In genomic region chr9:65195982-65196737, GRCm38 (mm10) we compare ENCODE assay signal across 8 mouse cellular contexts. TPM values are rescaled to one million over a fixed set of nuclear protein-coding genes. Genes with fewer than 3 reads are reported as not detected.
DNase-seq lines count a peak whose midpoint lies in the region; ATAC-seq and TF ChIP-seq lines count a peak whose summit lies in the region.

No protein-coding gene starts in this region.

- H3K4me2 ChIP-seq in heart, embryonic 13.5 days: peak overlapping the region; percentile 55
- H3K4me2 ChIP-seq in embryonic facial prominence, embryonic 14.5 days (ENCODE audit: low read depth, low read length): peak overlapping the region; percentile 18
- peak overlapping the region; percentile 26 for H3K4me2 ChIP-seq in intestine, embryonic 15.5 days (replicated peaks)

- H3K4me3 ChIP-seq in heart, embryonic 13.5 days: peak overlapping the region; percentile 32
- H3K4me3 ChIP-seq in ES-E14 (ENCODE audit: insufficient read depth in 1 of 2, low read depth in 1 of 2, low read length in 2 of 2, poor library complexity in 1 of 2, severe bottlenecking in 1 of 2): no peak overlapping the region
- H3K4me3 ChIP-seq in embryonic facial prominence, embryonic 14.5 days (ENCODE audit: low read depth, low read length): peak overlapping the region; percentile 24; the same call in 1 of the 2 replicates
- H3K4me3 ChIP-seq in intestine, embryonic 15.5 days (replicated peaks): no peak overlapping the region

- peak; percentile 69; the same call in 1 of the 2 replicates for ATAC-seq in heart, embryonic 13.5 days (ENCODE audit: extremely low read depth, insufficient number of reproducible peaks, low FRiP score, low TSS enrichment)
- ATAC-seq in embryonic facial prominence, embryonic 14.5 days (ENCODE audit: low read depth): peak; percentile 94
- ATAC-seq in intestine, embryonic 15.5 days: peak; percentile 90
- peak; percentile 31 for ATAC-seq in monocyte, adult 5-6 weeks (replicated peaks; ENCODE audit: insufficient number of reproducible peaks, low FRiP score, low TSS enrichment, poor library complexity, severe bottlenecking)

- H3K27me3 ChIP-seq in heart, embryonic 13.5 days (replicated peaks): no peaks in the 10 kb centered on the region
- H3K27me3 ChIP-seq in embryonic facial prominence, embryonic 14.5 days (replicated peaks; ENCODE audit: control insufficient read depth, insufficient read depth, low read length): no peaks in the 10 kb centered on the region
- H3K27me3 ChIP-seq in intestine, embryonic 15.5 days (replicated peaks): no peaks in the 10 kb centered on the region

- H3K9me3 ChIP-seq in heart, embryonic 13.5 days: no peaks in the 10 kb centered on the region
- no peaks in the 10 kb centered on the region for H3K9me3 ChIP-seq in ES-E14 (ENCODE audit: control insufficient read depth, insufficient read depth, low read depth, low read length)
- H3K9me3 ChIP-seq in embryonic facial prominence, embryonic 14.5 days (ENCODE audit: control insufficient read depth, low read length): no peaks in the 10 kb centered on the region
- H3K9me3 ChIP-seq in intestine, embryonic 15.5 days: no peaks in the 10 kb centered on the region

- H3K36me3 ChIP-seq in heart, embryonic 13.5 days: no peaks in the 10 kb centered on the region
- H3K36me3 ChIP-seq in ES-E14 (ENCODE audit: control insufficient read depth, insufficient read depth, low read length, poor library complexity, severe bottlenecking): no peaks in the 10 kb centered on the region
- no peaks in the 10 kb centered on the region for H3K36me3 ChIP-seq in embryonic facial prominence, embryonic 14.5 days (ENCODE audit: control insufficient read depth, insufficient read depth, low read length)
- no peaks in the 10 kb centered on the region for H3K36me3 ChIP-seq in intestine, embryonic 15.5 days

- in situ Hi-C loops in ES-E14 (cut with MboI; ENCODE audit: low sequenced_read_pairs in 2 of 2, unreplicated experiment in 2 of 2): no loop called here

- peaks cover 52% of the 10 kb centered on the region for H3K4me1 ChIP-seq in heart, embryonic 13.5 days
- peaks cover 0 to 22% of the 10 kb centered on the region in 2 experiments; a peak in 2 of 4 replicates for H3K4me1 ChIP-seq in ES-E14 (ENCODE audit: control insufficient read depth in 2 of 2, insufficient read depth in 2 of 2, low read length in 2 of 2, poor library complexity in 1 of 2)
- peaks cover 3% of the 10 kb centered on the region; the same call in 1 of the 2 replicates for H3K4me1 ChIP-seq in embryonic facial prominence, embryonic 14.5 days (ENCODE audit: control insufficient read depth, insufficient read depth, low read length)
- H3K4me1 ChIP-seq in intestine, embryonic 15.5 days (replicated peaks): peaks cover 30% of the 10 kb centered on the region

- peak overlapping the region; percentile 78 for H3K9ac ChIP-seq in heart, embryonic 13.5 days
- no peak overlapping the region for H3K9ac ChIP-seq in ES-E14 (ENCODE audit: insufficient read depth, low read depth, low read length, poor library complexity, severe bottlenecking)
- peak overlapping the region; percentile 59 for H3K9ac ChIP-seq in embryonic facial prominence, embryonic 14.5 days (ENCODE audit: low read depth, low read length)
- peak overlapping the region; percentile 17; the same call in 1 of the 2 replicates for H3K9ac ChIP-seq in intestine, embryonic 15.5 days

- no peak for DNase-seq in heart, adult 8-10 months (ENCODE audit: low spot score)
- no peak for DNase-seq in ES-E14 (ENCODE audit: low read depth, low spot score)
- peak; percentile 97 for DNase-seq in embryonic facial prominence, embryonic 14.5 days (ENCODE audit: low spot score)
- DNase-seq in right cerebral cortex, postnatal 36 days (ENCODE audit: low spot score in 2 of 2): no peak
- no peak for DNase-seq in adrenal gland, postnatal 4 days (ENCODE audit: low spot score in 2 of 2)

- peak overlapping the region; percentile 93 for H3K27ac ChIP-seq in heart, embryonic 13.5 days (replicated peaks)
- no peak overlapping the region for H3K27ac ChIP-seq in ES-E14 (ENCODE audit: insufficient read depth, low read depth, low read length, poor library complexity, severe bottlenecking)
- peak overlapping the region; percentile 78 for H3K27ac ChIP-seq in embryonic facial prominence, embryonic 14.5 days (replicated peaks; ENCODE audit: low read depth, low read length)
- H3K27ac ChIP-seq in intestine, embryonic 15.5 days: peak overlapping the region; percentile 87

- 5% methylated on average over 9 of the region's 9 CpGs for WGBS in heart, embryonic 13.5 days
- WGBS in embryonic facial prominence, embryonic 14.5 days: 1% methylated on average over 9 of the region's 9 CpGs
- WGBS in intestine, embryonic 15.5 days: 4% methylated on average over 9 of the region's 9 CpGs

TF ChIP-seq in ES-E14, 5 proteins besides CTCF, POLR2A, EP300 and RAD21:
- TF ChIP-seq HCFC1 (IDR thresholded peaks at IDR 0.05; ENCODE audit: borderline replicate concordance, insufficient read depth, low read length): peak; percentile 74
- TF ChIP-seq MAFK (IDR thresholded peaks at IDR 0.05; ENCODE audit: insufficient read depth, low read depth, low read length): no peak

RNA-seq across cellular contexts. Expression of gene Parp16, which starts 1.0 kb away (rescaled TPM):
- polyA plus RNA-seq in heart, embryonic 13.5 days (2015; fragmentation: Nextera tagmentation; extraction: Ambion mirVana): 4.5 and 5.1 TPM in 2 replicates
- 1 to 10 TPM; 3.4 to 4.5 (median 3.7) TPM for total RNA-seq in heart, adult 8-10 months (2022)
- 4.9 TPM in 2 replicates for total RNA-seq in ES-E14 (2012; rRNA removed)
- 6.9 and 7.2 TPM in 2 replicates for polyA plus RNA-seq in embryonic facial prominence, embryonic 14.5 days (2014; fragmentation: Nextera tagmentation; extraction: Ambion mirVana)
- 9.4 and 9.7 TPM in 2 replicates for polyA plus RNA-seq in intestine, embryonic 15.5 days (2015; fragmentation: Nextera tagmentation; extraction: Ambion mirVana)
- total RNA-seq in monocyte, adult 5-6 weeks (2017): 1.9 to 3.1 TPM (median 2.3 TPM) in 3 replicates
- total RNA-seq in adrenal gland, postnatal 4 days (2021): 10 to 100 TPM; 23.2 to 27.0 TPM

RNA-seq across cellular contexts. Expression of gene Igdcc3, which starts 55.2 kb away (rescaled TPM):
- polyA plus RNA-seq in heart, embryonic 13.5 days (2015; fragmentation: Nextera tagmentation; extraction: Ambion mirVana): 0.88 and 0.98 TPM in 2 replicates
- total RNA-seq in heart, adult 8-10 months (2022): under 1 TPM in 2 of 4 experiments, not detected in 2; 0.09 to 0.19 TPM
- 6.0 and 6.1 TPM in 2 replicates for total RNA-seq in ES-E14 (2012; rRNA removed)
- 1.1 and 1.4 TPM in 2 replicates for polyA plus RNA-seq in embryonic facial prominence, embryonic 14.5 days (2014; fragmentation: Nextera tagmentation; extraction: Ambion mirVana)
- polyA plus RNA-seq in intestine, embryonic 15.5 days (2015; fragmentation: Nextera tagmentation; extraction: Ambion mirVana): 0.99 and 1.4 TPM in 2 replicates
- total RNA-seq in monocyte, adult 5-6 weeks (2017): not detected in 3 replicates
- 1 to 10 TPM; 2.2 to 3.6 TPM for total RNA-seq in adrenal gland, postnatal 4 days (2021)

Comparison
In these comparisons a context has a peak if more than half of its experiments do, and no peak if none do; other contexts are left out.
1. ATAC-seq: peak in every context shown above with its lines; median percentile 94 in embryonic facial prominence, embryonic 14.5 days; 90 in intestine, embryonic 15.5 days; 69 in heart, embryonic 13.5 days; 31 in monocyte, adult 5-6 weeks.
2. H3K4me3 ChIP-seq: peak in heart, embryonic 13.5 days (single experiment) and embryonic facial prominence, embryonic 14.5 days (single experiment); none in ES-E14 (0 of 2) and intestine, embryonic 15.5 days (single experiment).
3. Peak in every context shown above with its lines, with median percentiles within 50 percentile points of each other: H3K4me2 ChIP-seq.